Mouse (Mus musculus) stomach, embryonic 14.5 days (tissue): ENCODE measurements around the gene Raf1. TPM values are rescaled to one million over a fixed set of nuclear protein-coding genes. Genes with fewer than 3 reads are reported as not detected.
"Not testable (repeated sequence)": the region's sequence is repeated elsewhere in the genome, so short reads cannot be mapped to it uniquely, and the experiment has no call there.

ENCODE experiments used
- ATAC-seq: fragments of 200-750 bp; cut with Nextera tagmentation; 2 replicates; pipeline ENCODE4 v1.8.0; 2017; ENCODE audit warnings: low read depth, moderate TSS enrichment; ENCODE audit not compliant: insufficient number of reproducible peaks, insufficient read depth, low FRiP score
- H3K27ac ChIP-seq: fragments of 300-500 bp; sonication (generic); 2 replicates; pipeline ENCODE4 v1.5.1; 2014; ENCODE audit warnings: mild to moderate bottlenecking, low read length, moderate library complexity, mixed read lengths
- H3K27me3 ChIP-seq: fragments of 300-500 bp; sonication (generic); 2 replicates; pipeline ENCODE4 v1.6.1; 2014; ENCODE audit warnings: low read length, control low read depth, mixed read lengths; ENCODE audit not compliant: control insufficient read depth, insufficient read depth
- H3K36me3 ChIP-seq: fragments of 300-500 bp; sonication (generic); 2 replicates; pipeline ENCODE4 v1.6.1; 2014; ENCODE audit warnings: mild to moderate bottlenecking, control low read depth, low read length, moderate library complexity, mixed read lengths; ENCODE audit not compliant: control insufficient read depth, insufficient read depth
- H3K4me1 ChIP-seq: fragments of 300-500 bp; sonication (generic); 2 replicates; pipeline ENCODE4 v1.6.1; 2014; ENCODE audit warnings: low read length, control low read depth, mixed read lengths; ENCODE audit not compliant: control insufficient read depth, insufficient read depth
- H3K4me2 ChIP-seq: fragments of 300-500 bp; sonication (generic); replicated peaks from 2 replicates; pipeline ENCODE4 v1.6.1; 2014; ENCODE audit warnings: low read depth, low read length, control low read depth
- H3K4me3 ChIP-seq: fragments of 300-500 bp; sonication (generic); 2 replicates; pipeline ENCODE4 v1.5.1; 2014; ENCODE audit warnings: low read depth, low read length, control low read depth
- H3K9ac ChIP-seq: fragments of 300-500 bp; sonication (generic); replicated peaks from 2 replicates; pipeline ENCODE4 v1.6.1; 2014; ENCODE audit warnings: low read depth, mild to moderate bottlenecking, control low read depth, low read length, moderate library complexity, mixed read lengths
- H3K9me3 ChIP-seq: fragments of 300-500 bp; sonication (generic); 2 replicates; pipeline ENCODE4 v1.6.1; 2016; ENCODE audit warnings: low read depth, low read length, control low read depth; ENCODE audit not compliant: control insufficient read depth
- WGBS: fragments of 180-500 bp; shearing (Covaris S2); extraction: QIAGEN DNeasy Blood & Tissue Kit; methylation state at CpG from one replicate; pipeline ENCODE4 v1.1.7; 2014; 5-methylcytosine and 5-hydroxymethylcytosine counted together
- polyA plus RNA-seq: library from polyadenylated mRNA; unstranded; fragments of >200 nt; fragmentation: Nextera tagmentation; extraction: Ambion mirVana; gene quantifications from 2 replicates; pipeline ENCODE4 v1.2.1, GENCODE M21; 2014

Raf1 gene
- polyA plus RNA-seq, 1 experiment from 2014 or later: 131 TPM

GRCm38 (mm10) chr6:115650476-115651427 lies 25.7 kb downstream of the Raf1 start:
- Histone ChIP-seq H3K4me3 (no peak overlapping the region), H3K36me3 (no peaks in the 10 kb centered on the region), H3K9me3 (no peaks in the 10 kb centered on the region), H3K9ac (no peak overlapping the region), H3K4me1 (peaks cover 23% of the 10 kb centered on the region), H3K27me3 (no peaks in the 10 kb centered on the region), H3K4me2 (no peak overlapping the region), H3K27ac (0 out of 2 replicates have a peak overlapping the region, but pooled peaks have one; percentile 46)
- WGBS: 39% methylated on average over 5 of the region's 5 CpGs
- peak; percentile 75 for ATAC-seq

- Histone ChIP-seq H3K4me1 (peaks cover 23% of the 10 kb centered on the region), H3K27ac (no peak overlapping the region), H3K9ac (no peak overlapping the region), H3K4me3 (no peak overlapping the region), H3K9me3 (no peaks in the 10 kb centered on the region), H3K4me2 (no peak overlapping the region), H3K27me3 (no peaks in the 10 kb centered on the region), H3K36me3 (no peaks in the 10 kb centered on the region)
- ATAC-seq: no peak
- 68% methylated on average over 1 of the region's 1 CpGs for WGBS
These were observed 26.6 kb downstream of the Raf1 start for GRCm38 (mm10) chr6:115649792-115650365.

- Histone ChIP-seq H3K27ac (no peak overlapping the region), H3K9me3 (no peaks in the 10 kb centered on the region), H3K27me3 (no peaks in the 10 kb centered on the region), H3K4me2 (no peak overlapping the region), H3K4me1 (no peaks in the 10 kb centered on the region), H3K4me3 (no peak overlapping the region), H3K9ac (no peak overlapping the region), H3K36me3 (peaks cover 25% of the 10 kb centered on the region)
- WGBS: 68% methylated on average over 1 of the region's 1 CpGs
- no peak for ATAC-seq
These were observed 33.1 kb downstream of the Raf1 start for GRCm38 (mm10) chr6:115643315-115643714.

GRCm38 (mm10) chr6:115638188-115638587 lies 38.2 kb downstream of the Raf1 start:
- H3K36me3 ChIP-seq: peaks cover 61% of the 10 kb centered on the region
- not testable (repeated sequence) for H3K9me3 ChIP-seq, ATAC-seq, H3K4me2 ChIP-seq, H3K4me3 ChIP-seq, H3K4me1 ChIP-seq, H3K27ac ChIP-seq, H3K27me3 ChIP-seq, H3K9ac ChIP-seq
- WGBS: 93% methylated on average over 7 of the region's 7 CpGs

GRCm38 (mm10) chr6:115634015-115634414 lies 42.4 kb downstream of the Raf1 start:
- H3K4me3 ChIP-seq: no peak overlapping the region
- ATAC-seq: no peak
- 84% methylated on average over 2 of the region's 2 CpGs for WGBS

GRCm38 (mm10) chr6:115631056-115631795 lies 45.2 kb downstream of the Raf1 start:
- ATAC-seq: no peak
- Histone ChIP-seq H3K27me3 (no peaks in the 10 kb centered on the region), H3K27ac (no peak overlapping the region), H3K4me3 (no peak overlapping the region), H3K9ac (no peak overlapping the region), H3K4me2 (no peak overlapping the region), H3K9me3 (no peaks in the 10 kb centered on the region), H3K36me3 (peaks cover 78% of the 10 kb centered on the region), H3K4me1 (no peaks in the 10 kb centered on the region)
- 91% methylated on average over 3 of the region's 3 CpGs for WGBS

More at GRCm38 (mm10) chr6:115634015-115634414, 42.4 kb downstream of the Raf1 start:
- Histone ChIP-seq H3K36me3 (peaks cover 75% of the 10 kb centered on the region), H3K4me1 (no peaks in the 10 kb centered on the region), H3K9ac (no peak overlapping the region), H3K9me3 (no peaks in the 10 kb centered on the region), H3K27me3 (no peaks in the 10 kb centered on the region), H3K4me2 (no peak overlapping the region), H3K27ac (no peak overlapping the region)

GRCm38 (mm10) chr6:115626121-115626520 lies 50.3 kb downstream of the Raf1 start:
- Histone ChIP-seq H3K36me3 (peaks cover 82% of the 10 kb centered on the region), H3K9me3 (no peaks in the 10 kb centered on the region), H3K4me3 (no peak overlapping the region), H3K27ac (no peak overlapping the region), H3K27me3 (no peaks in the 10 kb centered on the region), H3K9ac (no peak overlapping the region), H3K4me2 (no peak overlapping the region), H3K4me1 (no peaks in the 10 kb centered on the region)
- no peak for ATAC-seq
- WGBS: 88% methylated on average over 5 of the region's 5 CpGs

GRCm38 (mm10) chr6:115620942-115621341 lies 55.5 kb downstream of the Raf1 start:
- Histone ChIP-seq H3K9me3 (no peaks in the 10 kb centered on the region), H3K27me3 (no peaks in the 10 kb centered on the region), H3K4me2 (no peak overlapping the region), H3K27ac (no peak overlapping the region), H3K36me3 (peaks cover 95% of the 10 kb centered on the region), H3K9ac (no peak overlapping the region), H3K4me3 (no peak overlapping the region), H3K4me1 (no peaks in the 10 kb centered on the region)
- ATAC-seq: no peak
- 73% methylated on average over 1 of the region's 1 CpGs for WGBS
